Mouse (Mus musculus) mesoderm, embryonic 11.5 days (tissue): ENCODE data around the gene Aurka.

Experiments used
- DNase-seq: peaks from one replicate; pipeline ENCODE4 v3.0.0-alpha.2; 2012; ENCODE audit warnings: low read depth, low spot score

Gene Aurka

DNA sequence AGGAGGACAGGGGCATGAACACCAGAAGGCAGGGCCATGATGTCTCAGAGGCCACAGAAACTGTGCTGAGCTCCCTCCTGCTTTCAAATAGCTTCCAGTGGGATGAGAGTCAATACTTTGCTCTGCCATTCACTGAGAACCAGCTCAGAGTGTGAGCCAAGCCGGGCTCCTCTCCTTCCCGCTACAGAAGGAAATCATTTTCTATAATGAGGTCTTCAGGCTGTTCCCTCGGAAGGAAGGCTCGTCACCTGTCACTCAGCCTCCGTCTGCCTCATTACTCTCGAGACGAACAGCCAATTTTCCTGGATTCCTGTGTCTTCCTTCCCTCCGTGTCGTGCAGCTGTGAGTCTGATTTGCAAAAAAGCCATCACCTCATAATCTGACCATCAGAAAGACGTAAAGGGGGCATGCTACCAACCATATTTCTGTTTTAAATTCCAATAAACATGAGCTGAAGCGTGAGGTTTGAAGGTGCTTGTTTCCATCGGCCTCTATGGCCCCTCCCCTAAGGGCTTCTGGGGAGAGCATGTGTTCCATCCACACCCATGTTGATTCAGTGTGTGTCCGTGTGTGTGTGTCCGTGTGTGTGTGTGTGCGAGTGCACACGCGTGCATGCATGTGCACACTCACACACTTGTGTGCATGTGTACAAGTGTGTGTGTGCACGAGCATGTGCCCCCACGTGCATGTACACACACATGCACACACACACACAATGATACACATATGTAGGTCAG is 32.0 kb downstream of the Aurka start:
- DNase-seq: no peak

DNA sequence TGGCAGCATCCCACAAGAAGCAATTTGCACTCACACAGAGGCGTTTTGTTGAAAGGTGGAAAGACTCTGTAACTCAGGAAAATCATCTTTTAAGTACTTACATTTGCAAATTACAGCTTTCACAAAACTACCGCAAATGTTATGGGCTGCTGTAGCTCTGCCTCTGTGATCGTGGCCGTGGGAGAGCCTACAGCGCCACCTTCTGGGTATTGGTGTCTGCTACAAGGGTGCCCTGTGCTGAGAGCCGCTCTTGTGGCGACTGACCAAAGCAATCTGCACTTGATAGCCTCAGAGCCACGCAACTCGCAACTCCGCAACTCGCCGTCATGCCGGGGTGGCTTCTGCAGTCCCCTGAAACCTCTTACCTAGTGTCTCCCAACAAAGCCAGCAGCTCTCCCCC is 41.2 kb downstream of the Aurka start:
- peak; percentile 76 for DNase-seq

DNA sequence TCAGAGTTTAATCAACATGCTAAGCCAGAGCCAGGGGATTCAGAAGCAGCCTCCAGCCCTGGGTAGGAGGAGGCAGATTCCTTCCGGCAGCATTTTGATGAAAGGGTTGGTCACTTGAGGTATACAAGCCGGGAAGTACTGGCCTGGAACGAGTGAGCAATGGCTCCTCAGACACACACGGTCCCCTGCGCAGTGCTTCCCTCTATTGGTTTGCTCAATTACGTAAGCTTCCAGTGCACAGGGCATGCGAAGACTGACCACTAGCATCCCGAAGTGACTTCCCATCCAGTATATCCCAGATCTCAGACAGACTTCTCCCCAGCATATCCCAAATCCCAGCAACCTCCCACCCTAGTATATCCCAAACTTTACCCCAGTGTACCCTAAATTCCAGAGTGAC is 42.1 kb downstream of the Aurka start:
- no peak for DNase-seq

DNA sequence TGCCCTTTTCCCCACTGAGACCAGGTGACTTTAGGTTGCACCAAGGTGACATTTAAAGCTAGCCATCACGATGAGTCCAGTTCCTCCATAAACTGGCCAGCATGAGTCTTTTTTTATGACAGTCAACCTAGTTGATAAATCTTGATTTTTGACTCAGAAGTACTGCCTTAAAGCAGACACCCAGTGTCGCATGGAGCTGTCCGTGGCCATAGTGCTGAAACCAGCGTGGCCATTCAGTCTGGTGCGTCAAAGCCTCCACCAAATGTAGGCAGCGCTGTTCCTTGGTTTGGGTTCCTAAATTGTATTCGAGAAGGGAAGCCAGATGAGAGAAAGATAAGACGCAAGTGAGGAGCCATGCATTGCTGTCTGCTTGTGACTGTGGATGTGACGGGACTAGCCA is 49.5 kb downstream of the Aurka start:
- DNase-seq: peak; percentile 86

DNA sequence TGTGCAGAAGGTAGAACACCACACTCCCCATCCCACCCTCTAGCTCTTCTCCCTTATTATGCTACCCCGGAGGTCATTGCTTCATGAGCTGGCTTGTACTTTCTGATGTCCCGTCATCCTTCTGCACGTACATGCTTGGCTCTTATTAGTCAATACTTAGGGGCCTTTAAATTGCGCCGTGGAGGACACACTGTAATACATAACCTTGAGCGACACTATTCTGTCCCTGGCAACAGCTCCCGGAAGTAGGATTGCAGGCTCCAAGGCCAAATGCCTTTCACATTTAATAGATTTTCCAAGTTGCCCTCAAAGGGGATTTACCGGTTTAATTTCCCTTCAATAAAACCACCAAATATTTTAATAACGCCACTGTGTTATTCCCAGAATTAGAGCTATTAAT is 58.6 kb downstream of the Aurka start:
- DNase-seq: no peak

DNA sequence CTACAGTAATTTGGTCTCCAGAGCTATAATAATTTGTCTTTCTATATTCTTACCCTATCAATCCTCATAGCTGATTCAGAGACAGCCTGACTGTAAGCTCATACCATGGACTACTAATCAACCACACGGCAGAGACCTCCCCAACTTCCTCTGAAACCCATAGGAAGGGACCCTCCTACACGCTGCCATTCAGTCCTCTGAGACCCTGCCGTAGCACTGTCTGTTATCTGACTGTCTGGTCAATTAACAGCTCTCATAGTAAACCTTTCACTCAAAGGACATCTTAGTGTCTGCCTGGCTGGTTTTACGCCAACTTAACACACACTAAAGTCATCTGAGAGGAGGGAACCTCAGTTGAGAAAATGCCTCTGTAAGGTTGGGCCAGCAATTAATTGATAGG is 63.8 kb downstream of the Aurka start:
- DNase-seq: no peak
